Mouse (Mus musculus) intestine, embryonic 15.5 days (tissue): Measurements from ENCODE around the gene Fstl4. TPM values are rescaled to one million over a fixed set of nuclear protein-coding genes. Genes with fewer than 3 reads are reported as not detected.

Experiments
- ATAC-seq: fragments of 200-750 bp; cut with Nextera tagmentation; 2 replicates; pipeline ENCODE4 v1.8.0; 2017; ENCODE audit warnings: moderate TSS enrichment, moderate library complexity
- H3K27ac ChIP-seq: fragments of 300-500 bp; sonication (generic); 2 replicates; pipeline ENCODE4 v1.5.1; 2015; ENCODE audit warnings: mild to moderate bottlenecking, inconsistent platforms
- H3K27me3 ChIP-seq: fragments of 300-500 bp; sonication (generic); replicated peaks from 2 replicates; pipeline ENCODE4 v1.6.1; 2015; ENCODE audit warnings: inconsistent platforms
- H3K36me3 ChIP-seq: fragments of 300-500 bp; sonication (generic); 2 replicates; pipeline ENCODE4 v1.6.1; 2015; ENCODE audit warnings: inconsistent platforms
- H3K4me1 ChIP-seq: fragments of 300-500 bp; sonication (generic); replicated peaks from 2 replicates; pipeline ENCODE4 v1.6.1; 2015; ENCODE audit warnings: inconsistent platforms
- H3K4me2 ChIP-seq: fragments of 300-500 bp; sonication (generic); replicated peaks from 2 replicates; pipeline ENCODE4 v1.6.1; 2015; ENCODE audit warnings: mild to moderate bottlenecking, inconsistent platforms
- H3K4me3 ChIP-seq: fragments of 300-500 bp; sonication (generic); replicated peaks from 2 replicates; pipeline ENCODE4 v1.5.1; 2015; ENCODE audit warnings: inconsistent platforms
- H3K9ac ChIP-seq: fragments of 300-500 bp; sonication (generic); 2 replicates; pipeline ENCODE4 v1.6.1; 2015; ENCODE audit warnings: inconsistent platforms
- H3K9me3 ChIP-seq: fragments of 300-500 bp; sonication (generic); 2 replicates; pipeline ENCODE4 v1.6.1; 2016; ENCODE audit warnings: inconsistent platforms
- WGBS: fragments of 180-500 bp; shearing (Covaris S2); methylation state at CpG from one replicate; pipeline ENCODE4 v1.1.7; 2015; 5-methylcytosine and 5-hydroxymethylcytosine counted together
- polyA plus RNA-seq: library from polyadenylated mRNA; unstranded; fragments of >200 nt; fragmentation: Nextera tagmentation; extraction: Ambion mirVana; gene quantifications from 2 replicates; pipeline ENCODE4 v1.2.1, GENCODE M21; 2015

Fstl4 gene
- polyA plus RNA-seq, 1 experiment from 2014 or later, result 6.1 TPM

DNA sequence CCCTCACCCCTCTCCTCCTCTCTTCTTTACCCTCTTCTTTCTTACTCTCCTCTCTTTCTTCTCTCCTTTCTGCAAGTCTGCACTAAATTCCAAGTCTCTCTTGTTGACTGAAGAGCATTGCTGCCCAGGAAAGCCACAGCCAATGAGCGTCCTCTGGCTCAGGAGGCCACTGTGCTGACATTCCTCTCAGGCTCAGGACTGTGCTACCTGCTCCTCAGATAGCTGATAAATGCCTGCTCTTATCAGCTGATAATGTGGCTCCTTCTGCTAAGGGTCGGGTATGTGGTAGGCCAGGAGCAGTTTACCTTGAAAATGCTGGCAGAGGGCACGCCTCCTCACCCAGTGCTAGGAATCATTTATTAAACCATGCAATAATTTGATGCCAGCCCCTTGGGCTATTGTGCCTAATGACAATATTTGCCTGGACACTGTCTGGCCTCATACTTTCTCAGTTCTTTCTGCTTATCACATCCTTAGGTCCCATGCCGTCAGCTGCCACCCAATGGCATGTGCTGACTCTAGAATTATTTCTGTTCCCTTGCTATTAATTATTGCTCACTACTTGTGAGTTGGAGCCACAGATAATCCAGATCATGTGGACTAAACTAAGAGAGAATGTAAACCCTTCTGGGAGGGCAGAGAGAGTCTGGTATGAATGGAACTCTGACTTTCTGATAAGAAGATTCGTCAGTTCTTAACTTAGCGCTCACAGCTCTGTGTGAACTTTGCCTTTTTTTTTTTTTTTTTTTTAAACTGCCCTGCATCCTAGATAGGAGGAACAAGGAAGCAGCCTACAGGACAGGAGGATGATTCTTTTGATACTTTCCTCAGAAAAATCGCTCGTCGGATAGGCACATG lies 19.6 kb upstream of the Fstl4 start:
- no peak overlapping the region for H3K4me3 ChIP-seq
- H3K36me3 ChIP-seq, result no peaks in the 10 kb centered on the region
- H3K4me2 ChIP-seq, result no peak overlapping the region
- H3K9me3 ChIP-seq, result no peaks in the 10 kb centered on the region
- H3K27ac ChIP-seq, result no peak overlapping the region
- 0 out of 2 replicates have a peak, but pooled peaks cover 4% of the 10 kb centered on the region for H3K4me1 ChIP-seq
- no peak overlapping the region for H3K9ac ChIP-seq
- 40% methylated on average over 9 of the region's 9 CpGs for WGBS
- peak; percentile 90 for ATAC-seq
- H3K27me3 ChIP-seq, result no peaks in the 10 kb centered on the region

DNA sequence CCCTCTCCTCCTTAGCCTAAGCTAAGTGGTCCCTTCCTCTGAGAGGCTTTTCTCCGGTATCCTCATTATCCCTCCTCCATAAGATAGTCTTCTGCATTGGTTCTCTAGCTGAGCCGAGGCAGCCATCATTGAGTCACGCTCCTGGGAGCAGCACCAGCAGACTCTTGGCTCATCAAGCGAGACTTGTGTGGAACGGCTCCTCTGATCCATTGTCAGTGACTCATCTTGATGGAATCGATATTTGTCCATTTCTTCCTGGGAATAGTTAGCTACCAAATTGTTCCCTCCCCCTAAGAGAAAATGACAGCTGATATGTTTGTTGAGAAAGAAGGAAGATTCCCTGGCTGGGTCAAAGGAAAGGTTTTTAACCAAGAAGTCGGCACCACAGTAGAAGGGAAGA lies 17.2 kb upstream of the Fstl4 start:
- no peaks in the 10 kb centered on the region for H3K27me3 ChIP-seq
- no peak overlapping the region for H3K9ac ChIP-seq
- 0 out of 2 replicates have a peak, but pooled peaks cover 4% of the 10 kb centered on the region for H3K4me1 ChIP-seq
- no peak overlapping the region for H3K4me2 ChIP-seq
- no peaks in the 10 kb centered on the region for H3K36me3 ChIP-seq
- H3K4me3 ChIP-seq, result no peak overlapping the region
- 81% methylated on average over 7 of the region's 7 CpGs for WGBS
- no peak for ATAC-seq
- no peaks in the 10 kb centered on the region for H3K9me3 ChIP-seq
- H3K27ac ChIP-seq, result no peak overlapping the region

DNA sequence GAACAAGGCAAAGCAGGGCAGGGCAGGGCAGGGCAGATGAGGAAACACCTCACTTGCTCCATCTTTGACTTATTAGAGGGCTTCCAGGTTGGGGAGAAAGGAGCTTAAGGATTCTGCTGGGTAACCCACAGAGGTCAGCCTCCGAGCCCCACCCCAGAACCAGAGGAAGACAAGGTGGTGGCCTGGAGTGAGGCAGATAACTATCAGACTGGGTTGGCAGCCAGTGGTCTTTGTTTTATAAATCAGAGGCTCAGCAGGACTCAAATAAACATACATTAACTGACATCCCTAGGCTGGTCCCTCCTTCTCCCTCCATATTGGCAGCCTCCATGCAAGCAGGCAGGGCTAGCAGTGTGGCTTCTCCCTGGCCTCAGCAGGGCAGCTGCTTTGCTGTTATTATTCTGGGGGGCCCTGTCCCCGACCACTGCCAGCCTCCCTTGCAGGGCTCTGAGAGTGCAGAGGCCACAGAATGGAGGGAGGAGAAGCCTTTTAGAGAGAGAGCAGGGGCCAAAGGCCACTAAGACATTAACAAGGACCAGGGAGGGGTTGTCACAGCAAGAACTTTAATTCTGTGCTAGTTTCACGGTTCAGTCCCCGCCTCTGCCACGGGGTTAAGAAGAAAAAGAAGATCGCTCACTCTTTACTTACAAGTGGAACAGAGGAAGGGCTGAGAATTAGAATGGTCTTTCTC lies 16.5 kb upstream of the Fstl4 start:
- 39% methylated on average over 6 of the region's 6 CpGs for WGBS
- Histone ChIP-seq H3K4me1 (0 out of 2 replicates have a peak, but pooled peaks cover 4% of the 10 kb centered on the region), H3K4me3 (no peak overlapping the region), H3K4me2 (no peak overlapping the region), H3K9me3 (no peaks in the 10 kb centered on the region), H3K36me3 (no peaks in the 10 kb centered on the region), H3K27me3 (no peaks in the 10 kb centered on the region), H3K9ac (no peak overlapping the region), H3K27ac (no peak overlapping the region)
- no peak for ATAC-seq

DNA sequence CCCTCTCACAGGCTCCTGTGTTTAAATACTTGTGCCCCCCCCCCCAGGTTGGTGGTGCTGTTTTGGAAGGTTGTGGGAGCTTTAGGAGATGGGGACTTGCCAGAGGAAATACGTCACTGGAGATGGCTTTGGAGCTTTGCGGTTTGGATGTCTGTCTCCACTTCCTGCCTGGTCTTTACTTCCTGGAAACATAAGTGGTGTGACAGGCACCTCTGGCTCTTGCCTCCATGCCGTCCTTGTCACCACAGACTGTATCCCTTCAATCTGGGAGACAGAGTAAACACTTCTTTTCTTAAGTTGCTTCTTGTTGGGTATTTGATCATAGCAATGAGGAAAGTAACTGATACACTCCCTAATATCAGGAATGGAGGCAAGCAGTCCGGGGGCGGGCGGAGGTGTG lies 14.4 kb upstream of the Fstl4 start:
- no peak for ATAC-seq
- WGBS, result 79% methylated on average over 6 of the region's 6 CpGs
- Histone ChIP-seq H3K9ac (no peak overlapping the region), H3K4me1 (no peaks in the 10 kb centered on the region), H3K4me2 (no peak overlapping the region), H3K27me3 (no peaks in the 10 kb centered on the region), H3K36me3 (no peaks in the 10 kb centered on the region), H3K9me3 (no peaks in the 10 kb centered on the region), H3K27ac (no peak overlapping the region), H3K4me3 (no peak overlapping the region)

DNA sequence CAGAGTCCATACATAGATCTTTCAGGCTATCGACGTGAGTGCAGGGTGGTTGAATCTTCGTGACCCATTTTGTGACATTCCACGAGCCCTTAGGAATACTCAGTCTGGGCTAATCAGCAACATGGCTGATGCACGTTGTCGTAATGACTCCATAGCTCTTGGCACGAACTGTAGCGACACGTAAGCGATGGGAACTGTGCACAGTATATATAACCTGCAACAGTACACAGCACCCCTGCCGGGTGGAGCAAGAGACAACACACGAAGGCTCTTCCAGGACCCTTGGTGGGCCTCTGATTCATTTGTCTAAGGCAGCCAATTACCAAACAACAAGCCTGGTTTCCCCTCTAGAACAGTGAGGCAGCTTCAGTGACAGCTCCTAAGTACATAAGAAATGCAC lies 11.9 kb upstream of the Fstl4 start:
- H3K36me3 ChIP-seq, result no peaks in the 10 kb centered on the region
- no peak for ATAC-seq
- no peaks in the 10 kb centered on the region for H3K4me1 ChIP-seq
- no peaks in the 10 kb centered on the region for H3K9me3 ChIP-seq
- H3K4me3 ChIP-seq, result no peak overlapping the region
- H3K9ac ChIP-seq, result no peak overlapping the region
- H3K27me3 ChIP-seq, result no peaks in the 10 kb centered on the region
- H3K4me2 ChIP-seq, result no peak overlapping the region
- 84% methylated on average over 12 of the region's 12 CpGs for WGBS
- no peak overlapping the region for H3K27ac ChIP-seq

DNA sequence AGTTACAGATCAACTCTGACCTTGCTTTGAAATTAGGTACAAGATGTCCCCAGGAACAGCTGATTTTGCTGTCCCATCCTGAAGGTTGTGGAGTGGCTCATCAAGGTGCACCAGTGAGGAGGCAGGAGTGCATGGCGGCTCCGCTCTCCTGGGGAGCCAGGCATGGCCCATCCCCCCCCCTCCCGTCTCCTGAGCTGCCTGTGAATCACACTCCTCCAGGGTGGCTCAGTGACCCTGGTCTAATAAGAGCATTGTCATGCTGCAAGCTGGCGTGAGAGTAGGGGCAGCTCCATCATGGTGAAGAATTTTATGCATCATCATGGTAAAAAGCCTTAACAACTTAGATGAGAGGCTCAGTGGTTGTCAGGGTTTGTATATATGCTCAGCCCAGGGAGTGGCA lies 11.2 kb upstream of the Fstl4 start:
- no peak overlapping the region for H3K9ac ChIP-seq
- no peaks in the 10 kb centered on the region for H3K27me3 ChIP-seq
- no peaks in the 10 kb centered on the region for H3K9me3 ChIP-seq
- H3K4me2 ChIP-seq, result no peak overlapping the region
- WGBS, result 56% methylated on average over 4 of the region's 4 CpGs
- no peaks in the 10 kb centered on the region for H3K36me3 ChIP-seq
- no peak overlapping the region for H3K4me3 ChIP-seq
- no peak overlapping the region for H3K27ac ChIP-seq
- no peak for ATAC-seq
- no peaks in the 10 kb centered on the region for H3K4me1 ChIP-seq

DNA sequence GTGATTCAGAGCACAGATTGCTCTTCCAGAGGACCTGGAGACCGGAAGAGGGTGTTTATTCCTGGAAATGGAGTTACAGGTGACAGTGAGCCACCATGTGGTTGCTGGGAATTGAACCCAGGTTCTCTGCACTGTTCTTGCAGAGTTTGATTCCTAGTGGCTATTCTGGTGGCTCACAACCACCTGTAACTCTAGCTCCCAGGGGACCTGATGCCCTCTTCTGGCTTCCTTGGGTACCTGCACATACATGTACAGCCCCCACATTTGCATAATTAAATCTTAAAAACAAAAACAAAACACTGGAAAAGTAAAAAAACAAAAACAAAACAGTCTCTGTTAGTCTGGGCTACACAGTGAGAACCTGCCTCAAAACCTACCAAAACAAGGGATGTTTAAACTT lies 2.6 kb upstream of the Fstl4 start:
- Histone ChIP-seq H3K4me2 (no peak overlapping the region), H3K9ac (no peak overlapping the region), H3K36me3 (no peaks in the 10 kb centered on the region), H3K27me3 (peaks cover 38% of the 10 kb centered on the region), H3K27ac (no peak overlapping the region), H3K4me1 (peaks cover 15% of the 10 kb centered on the region), H3K9me3 (no peaks in the 10 kb centered on the region), H3K4me3 (no peak overlapping the region)
- ATAC-seq, result no peak
- WGBS, result 58% methylated on average over 1 of the region's 1 CpGs

DNA sequence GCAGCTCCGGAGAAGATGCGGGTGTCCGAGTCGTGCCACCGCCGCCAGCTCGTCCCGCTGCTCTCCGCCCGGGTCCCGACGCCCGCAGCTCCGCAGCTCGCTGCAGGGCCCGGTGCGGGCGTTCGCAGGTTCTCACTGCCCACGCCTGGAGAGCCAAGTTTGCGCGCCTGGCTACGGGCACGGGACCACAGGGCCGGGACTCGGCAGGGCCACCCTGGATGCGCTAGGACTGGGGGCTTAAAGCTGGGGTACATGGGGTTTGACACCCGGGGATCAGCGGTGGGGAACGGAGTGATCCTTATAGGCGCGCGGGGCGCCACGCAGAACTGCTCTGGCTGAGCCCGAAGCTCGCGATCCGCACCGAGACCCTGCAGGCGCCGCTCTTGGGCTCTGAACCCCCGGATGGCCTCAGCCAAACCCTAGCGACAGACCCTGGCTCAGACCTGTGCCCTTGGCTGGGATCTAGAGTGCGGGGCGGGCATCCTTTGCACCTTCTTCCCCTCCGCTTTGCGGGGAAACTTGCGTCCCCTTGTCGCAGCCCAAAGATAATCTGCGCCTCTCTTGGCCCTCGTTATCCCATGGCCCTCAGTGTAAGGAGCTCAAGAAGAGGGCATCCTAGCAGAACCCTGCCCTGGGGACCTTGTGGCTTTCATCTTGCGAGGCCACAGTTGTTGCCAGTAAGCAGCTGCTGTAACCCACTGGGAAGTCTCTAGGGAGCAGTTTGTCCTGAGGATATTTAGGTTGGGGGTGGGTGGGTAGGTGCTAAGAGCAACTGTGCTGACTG lies 652 bp downstream of the Fstl4 start:
- H3K9ac ChIP-seq, result peak overlapping the region; percentile 51
- WGBS, result under 1% methylated on average over 53 of the region's 53 CpGs
- H3K4me1 ChIP-seq, result peaks cover 15% of the 10 kb centered on the region
- peak overlapping the region; percentile 50 for H3K4me3 ChIP-seq
- H3K27me3 ChIP-seq, result peaks cover 39% of the 10 kb centered on the region
- H3K4me2 ChIP-seq, result peak overlapping the region; percentile 98
- no peaks in the 10 kb centered on the region for H3K9me3 ChIP-seq
- peak; percentile 44 for ATAC-seq
- no peak overlapping the region for H3K27ac ChIP-seq
- H3K36me3 ChIP-seq, result no peaks in the 10 kb centered on the region

DNA sequence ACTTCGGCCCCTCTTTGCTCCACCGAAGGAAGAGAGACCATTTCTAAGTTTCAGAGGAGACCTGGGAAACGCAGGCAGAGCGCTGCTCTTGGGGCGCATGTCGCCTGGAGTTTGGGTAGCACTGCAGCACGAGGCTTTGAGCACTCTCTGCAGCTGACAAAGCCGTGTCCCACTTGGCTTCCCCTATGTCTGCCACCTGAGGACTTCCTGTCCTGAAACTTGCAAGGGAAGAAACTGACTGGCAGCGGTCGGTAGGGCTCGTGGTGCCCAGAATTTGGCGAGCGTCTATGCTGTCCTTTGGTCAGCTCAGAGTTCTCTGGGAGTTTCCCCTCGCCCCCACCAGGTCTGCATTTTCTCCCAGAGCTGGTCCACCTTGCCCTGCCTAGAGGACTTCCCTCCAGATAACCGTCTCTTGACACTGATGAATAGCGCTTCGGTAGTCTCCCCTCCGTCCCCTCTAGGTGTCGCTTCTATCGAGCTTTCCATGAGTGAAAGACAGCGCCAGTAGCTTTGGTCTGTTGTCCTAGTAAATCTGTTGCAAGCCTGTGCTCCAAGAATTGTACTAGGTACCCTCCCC lies 1.3 kb downstream of the Fstl4 start:
- H3K4me1 ChIP-seq, result peaks cover 15% of the 10 kb centered on the region
- WGBS, result 3% methylated on average over 21 of the region's 21 CpGs
- H3K27ac ChIP-seq, result no peak overlapping the region
- H3K27me3 ChIP-seq, result peaks cover 39% of the 10 kb centered on the region
- peak overlapping the region; percentile 98 for H3K4me2 ChIP-seq
- peak; percentile 67 for ATAC-seq
- H3K9me3 ChIP-seq, result no peaks in the 10 kb centered on the region
- H3K36me3 ChIP-seq, result no peaks in the 10 kb centered on the region
- H3K4me3 ChIP-seq, result peak overlapping the region; percentile 50
- H3K9ac ChIP-seq, result peak overlapping the region; percentile 51; the same call in 1 of the 2 replicates

DNA sequence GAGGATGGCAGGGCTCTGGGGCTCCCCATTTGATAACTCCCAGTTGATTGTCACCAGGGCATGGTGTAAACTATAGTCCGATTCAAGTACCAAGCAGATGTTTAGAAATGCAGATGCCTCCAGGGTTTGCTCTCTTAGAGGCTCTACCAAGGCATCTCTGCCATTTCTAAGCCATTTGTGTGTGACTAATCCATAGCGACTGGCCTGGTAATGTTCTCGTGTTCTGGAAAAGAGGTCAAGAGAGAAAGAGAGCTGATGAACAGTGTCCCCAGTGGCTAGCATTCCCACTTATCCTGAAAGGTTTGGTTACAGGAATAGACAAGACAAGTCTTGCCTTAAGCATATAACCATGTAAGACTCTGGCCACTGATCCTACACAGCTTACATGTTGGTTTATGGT lies 3.5 kb downstream of the Fstl4 start:
- 76% methylated on average over 3 of the region's 3 CpGs for WGBS
- no peak for ATAC-seq

DNA sequence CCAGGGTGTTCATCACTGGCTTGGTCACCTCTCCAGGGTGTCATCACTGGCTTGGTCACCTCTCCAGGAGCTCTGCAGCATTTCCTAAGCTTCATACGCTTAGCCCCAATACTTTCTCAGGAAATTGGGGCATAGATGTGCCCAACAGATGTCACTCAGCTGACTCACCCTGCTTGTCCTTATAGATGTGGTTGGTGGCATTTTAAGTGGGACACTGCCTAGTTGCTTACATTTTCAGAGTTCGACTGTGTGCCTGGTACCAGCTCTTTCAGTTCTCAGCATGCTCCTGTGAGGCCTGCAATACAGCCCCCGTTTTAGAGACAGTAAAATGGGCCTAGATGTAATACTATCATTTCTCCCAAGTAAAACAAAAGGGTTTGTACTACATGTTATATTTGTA lies 8.6 kb downstream of the Fstl4 start:
- Histone ChIP-seq H3K36me3 (no peaks in the 10 kb centered on the region), H3K9ac (no peak overlapping the region), H3K27ac (no peak overlapping the region), H3K9me3 (no peaks in the 10 kb centered on the region), H3K4me2 (no peak overlapping the region), H3K27me3 (no peaks in the 10 kb centered on the region), H3K4me1 (no peaks in the 10 kb centered on the region), H3K4me3 (no peak overlapping the region)
- ATAC-seq, result no peak
- 80% methylated on average over 3 of the region's 3 CpGs for WGBS

More for the DNA sequence above, 3.5 kb downstream of the Fstl4 start:
- Histone ChIP-seq H3K9me3 (no peaks in the 10 kb centered on the region), H3K4me3 (no peak overlapping the region), H3K27me3 (peaks cover 34% of the 10 kb centered on the region), H3K9ac (no peak overlapping the region), H3K4me2 (no peak overlapping the region), H3K27ac (no peak overlapping the region), H3K4me1 (peaks cover 15% of the 10 kb centered on the region), H3K36me3 (no peaks in the 10 kb centered on the region)

DNA sequence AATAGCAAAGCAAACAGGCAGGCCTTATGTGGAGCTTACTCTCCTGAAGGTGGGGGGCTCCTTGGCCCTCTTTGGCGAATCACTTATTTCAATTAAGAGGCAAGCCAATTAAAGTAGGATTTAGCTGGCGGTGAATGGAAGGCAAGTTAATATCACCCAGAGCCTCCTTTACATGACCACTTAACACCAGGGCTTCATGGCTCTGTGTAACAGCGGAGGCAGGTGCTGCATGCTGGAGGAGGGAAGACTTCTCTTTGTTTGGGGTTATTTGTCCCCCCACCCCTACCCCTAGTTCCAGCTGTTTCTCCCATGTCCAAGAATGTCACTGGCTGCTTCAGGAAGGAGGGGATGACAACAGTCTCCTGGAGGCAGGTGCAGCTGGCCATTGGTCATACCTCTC lies 10.9 kb downstream of the Fstl4 start:
- Histone ChIP-seq H3K9me3 (no peaks in the 10 kb centered on the region), H3K36me3 (no peaks in the 10 kb centered on the region)

More for the DNA sequence above, 10.9 kb downstream of the Fstl4 start:
- ATAC-seq, result no peak
- 92% methylated on average over 3 of the region's 3 CpGs for WGBS
- no peak overlapping the region for H3K4me2 ChIP-seq
- no peak overlapping the region for H3K4me3 ChIP-seq
- no peak overlapping the region for H3K9ac ChIP-seq
- H3K27ac ChIP-seq, result no peak overlapping the region
- H3K4me1 ChIP-seq, result no peaks in the 10 kb centered on the region
- no peaks in the 10 kb centered on the region for H3K27me3 ChIP-seq
